Mouse (Mus musculus) testis, postnatal 10 days (tissue): ENCODE measurements around the gene Rnf113a1.
A peak's percentile ranks its signal among the peaks of the same experiment; 100 is the strongest.
"Not testable (repeated sequence)": the region's sequence is repeated elsewhere in the genome, so short reads cannot be mapped to it uniquely, and the experiment has no call there.

Source experiments
- DNase-seq: peaks from one replicate; pipeline ENCODE4 v3.0.0; 2021; ENCODE audit warnings: low spot score

Rnf113a1 gene

DNA sequence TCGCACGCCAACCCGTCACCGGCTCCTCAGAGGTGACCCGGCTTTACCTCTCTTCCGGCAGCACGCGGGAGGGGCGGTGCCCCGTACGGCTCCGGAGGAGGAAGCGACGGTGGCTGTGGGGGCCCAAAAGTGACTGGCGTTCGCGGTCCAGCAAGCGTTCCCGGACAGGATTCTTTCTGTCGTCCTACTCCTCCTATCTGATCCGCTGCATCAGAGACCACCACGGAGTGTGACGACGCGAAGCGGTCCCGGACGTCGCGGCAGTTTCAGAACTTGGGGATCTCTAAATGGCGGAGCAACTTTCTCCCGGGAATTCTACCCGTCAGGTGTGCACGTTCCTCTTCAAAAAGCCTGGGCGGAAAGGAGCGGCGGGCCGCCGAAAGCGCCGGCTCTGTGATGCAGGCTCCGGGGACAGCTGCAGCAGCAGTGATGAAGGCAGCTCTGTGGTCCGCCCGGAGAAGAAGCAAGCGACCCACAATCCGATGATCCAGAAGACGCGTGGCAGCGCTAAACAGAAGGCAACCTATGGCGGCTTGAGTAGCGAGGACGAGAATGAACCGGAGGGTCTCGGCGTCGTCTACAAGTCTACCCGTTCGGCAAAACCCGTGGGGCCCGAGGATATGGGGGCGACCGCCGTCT lies at the start of gene Rnf113a1, which contains the start of gene Ndufa1:
Rnf113a1 (plus strand) TSS at position 141 of the 639 bp plus-strand sequence.
Ndufa1 (minus strand) TSS at position 59 of the 639 bp plus-strand sequence.
- DNase-seq, result peak; percentile 84

GRCm38 (mm10) chrX:37141732-37142131 lies 49.3 kb upstream of the Rnf113a1 start:
- no peak for DNase-seq

GRCm38 (mm10) chrX:37144498-37144897 lies 46.5 kb upstream of the Rnf113a1 start:
- not testable (repeated sequence) for DNase-seq

- DNase-seq, result peak; percentile 43
These were observed 46.1 kb upstream of the Rnf113a1 start for GRCm38 (mm10) chrX:37144954-37145353.

DNA sequence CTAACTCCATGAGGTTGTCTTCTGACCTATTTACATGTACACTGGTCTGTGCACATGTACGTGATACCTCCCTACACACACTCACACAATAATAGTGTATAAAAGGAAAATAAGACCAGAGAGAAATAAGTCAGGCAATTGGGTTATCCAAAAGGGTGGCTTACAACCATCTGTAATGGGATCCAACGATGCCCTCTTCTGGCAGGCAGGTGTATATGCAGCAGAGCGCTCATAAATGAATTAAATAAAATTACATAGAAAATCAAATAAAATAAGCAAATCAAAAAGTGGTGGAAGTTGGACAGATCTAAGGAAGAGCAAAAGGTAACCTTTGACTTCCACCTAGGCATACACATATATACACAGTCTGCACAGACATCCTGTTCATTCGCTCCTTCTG lies 33.2 kb upstream of the Rnf113a1 start:
- no peak for DNase-seq

GRCm38 (mm10) chrX:37161169-37161568 lies 29.9 kb upstream of the Rnf113a1 start:
- no peak for DNase-seq

- no peak for DNase-seq
These were observed 27.9 kb upstream of the Rnf113a1 start for GRCm38 (mm10) chrX:37163115-37163514.

DNA sequence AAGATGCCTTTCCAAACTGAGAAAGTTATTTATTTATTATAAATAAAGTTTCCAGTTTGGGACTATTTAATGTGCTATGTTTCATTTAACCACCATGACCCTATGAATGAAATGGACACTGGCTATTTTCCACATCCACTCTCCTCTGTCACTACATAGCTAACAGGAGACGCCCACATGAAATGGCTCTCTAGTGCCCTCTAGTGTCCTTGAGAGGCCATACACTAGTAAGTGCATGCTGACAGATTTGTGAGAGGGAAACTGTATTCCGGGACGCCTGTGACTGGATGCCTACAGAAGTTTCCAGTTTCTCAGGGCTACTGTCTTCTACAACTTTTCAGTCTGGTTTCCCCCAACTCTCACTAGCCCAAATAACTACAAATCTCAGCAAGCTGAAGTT lies 24.0 kb upstream of the Rnf113a1 start:
- no peak for DNase-seq

GRCm38 (mm10) chrX:37168742-37169141 lies 22.3 kb upstream of the Rnf113a1 start, which contains the start of gene Akap14:
TSS of gene Akap14 (minus strand) at chrX:37168842.
- no peak for DNase-seq

GRCm38 (mm10) chrX:37184401-37184800 lies 6.6 kb upstream of the Rnf113a1 start:
- DNase-seq, result not testable (repeated sequence)

- DNase-seq, result no peak
These were observed 315 bp upstream of the Rnf113a1 start for GRCm38 (mm10) chrX:37190755-37191104.

DNA sequence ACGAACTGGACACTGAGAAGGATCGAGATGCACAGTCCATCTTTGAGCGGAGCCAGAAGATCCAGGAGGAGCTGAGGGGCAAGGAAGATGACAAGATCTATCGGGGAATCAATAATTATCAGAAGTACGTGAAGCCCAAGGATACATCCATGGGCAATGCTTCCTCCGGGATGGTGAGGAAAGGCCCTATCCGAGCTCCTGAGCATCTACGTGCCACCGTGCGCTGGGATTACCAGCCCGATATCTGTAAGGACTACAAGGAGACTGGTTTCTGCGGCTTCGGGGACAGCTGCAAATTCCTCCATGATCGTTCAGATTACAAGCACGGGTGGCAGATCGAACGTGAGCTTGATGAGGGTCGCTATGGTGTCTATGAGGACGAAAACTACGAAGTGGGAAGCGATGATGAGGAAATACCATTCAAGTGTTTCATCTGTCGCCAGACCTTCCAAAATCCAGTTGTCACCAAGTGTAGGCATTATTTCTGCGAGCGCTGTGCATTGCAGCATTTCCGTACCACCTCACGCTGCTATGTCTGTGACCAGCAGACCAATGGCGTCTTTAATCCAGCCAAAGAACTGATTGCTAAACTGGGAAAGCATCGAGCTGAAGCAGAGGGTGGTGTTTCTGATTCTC lies 817 bp downstream of the Rnf113a1 start:
- no peak for DNase-seq

- DNase-seq, result no peak
These were observed 7.6 kb downstream of the Rnf113a1 start for GRCm38 (mm10) chrX:37198676-37199075.

DNA sequence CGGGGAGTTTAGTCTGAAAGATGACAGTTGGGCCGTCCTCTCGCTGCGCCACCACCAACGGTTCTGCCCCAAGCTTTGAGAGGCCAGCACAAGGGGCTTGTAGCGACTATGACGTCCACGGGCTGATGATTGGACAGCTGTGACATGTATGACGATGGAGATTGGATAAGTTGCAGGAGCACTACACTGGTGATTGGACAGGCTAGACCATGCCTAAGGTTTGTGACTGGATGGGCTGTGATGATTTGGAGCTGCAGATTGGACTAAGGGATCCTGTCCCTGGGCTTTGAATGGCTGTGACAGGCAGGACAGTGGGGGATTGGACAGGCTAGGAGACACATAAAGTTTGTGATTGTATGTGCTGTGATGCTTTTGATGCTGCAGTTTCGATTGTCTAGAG lies 19.9 kb downstream of the Rnf113a1 start, which contains the start of gene Gm9:
Gm9 (minus strand) TSS at position 101 of the 400 bp plus-strand sequence.
- DNase-seq, result no peak

DNA sequence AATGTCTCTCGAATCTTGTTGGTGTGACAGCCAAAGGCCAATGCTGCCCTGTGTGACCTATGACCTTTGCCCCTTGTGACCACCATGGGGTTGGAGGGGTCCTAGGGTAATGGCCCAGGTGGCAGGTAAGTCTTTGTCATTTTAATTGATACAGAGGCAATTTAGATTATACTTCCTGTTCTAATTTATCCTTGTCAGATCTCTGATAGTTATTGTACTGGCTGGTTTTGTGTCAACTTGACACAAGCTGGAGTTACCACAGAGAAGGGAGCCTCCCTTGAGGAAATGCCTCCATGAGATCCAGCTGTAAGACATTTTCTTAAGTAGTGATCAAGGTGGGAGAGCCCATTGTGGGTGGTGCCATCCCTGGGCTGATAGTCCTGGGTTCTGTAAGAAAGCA lies 31.1 kb downstream of the Rnf113a1 start, which contains the start of gene Rhox1:
Rhox1 (minus strand) TSS at position 101 of the 400 bp plus-strand sequence.
- not testable (repeated sequence) for DNase-seq
